Mouse (Mus musculus) olfactory bulb, adult 2 months (tissue): Measurements from ENCODE around the gene Rab3c.

Experiments used
- CTCF ChIP-seq: fragments of 200-500 bp; IDR thresholded peaks from 2 replicates; pipeline ENCODE4 v1.5.1; 2012; ENCODE audit warnings: low read depth, mild to moderate bottlenecking, low read length, moderate library complexity; ENCODE audit not compliant: insufficient read depth
- POLR2A ChIP-seq: fragments of 200-500 bp; IDR thresholded peaks from 2 replicates; pipeline ENCODE4 v1.6.1; 2012; ENCODE audit warnings: mild to moderate bottlenecking, low read depth, low read length, moderate library complexity; ENCODE audit not compliant: insufficient read depth

DNA sequence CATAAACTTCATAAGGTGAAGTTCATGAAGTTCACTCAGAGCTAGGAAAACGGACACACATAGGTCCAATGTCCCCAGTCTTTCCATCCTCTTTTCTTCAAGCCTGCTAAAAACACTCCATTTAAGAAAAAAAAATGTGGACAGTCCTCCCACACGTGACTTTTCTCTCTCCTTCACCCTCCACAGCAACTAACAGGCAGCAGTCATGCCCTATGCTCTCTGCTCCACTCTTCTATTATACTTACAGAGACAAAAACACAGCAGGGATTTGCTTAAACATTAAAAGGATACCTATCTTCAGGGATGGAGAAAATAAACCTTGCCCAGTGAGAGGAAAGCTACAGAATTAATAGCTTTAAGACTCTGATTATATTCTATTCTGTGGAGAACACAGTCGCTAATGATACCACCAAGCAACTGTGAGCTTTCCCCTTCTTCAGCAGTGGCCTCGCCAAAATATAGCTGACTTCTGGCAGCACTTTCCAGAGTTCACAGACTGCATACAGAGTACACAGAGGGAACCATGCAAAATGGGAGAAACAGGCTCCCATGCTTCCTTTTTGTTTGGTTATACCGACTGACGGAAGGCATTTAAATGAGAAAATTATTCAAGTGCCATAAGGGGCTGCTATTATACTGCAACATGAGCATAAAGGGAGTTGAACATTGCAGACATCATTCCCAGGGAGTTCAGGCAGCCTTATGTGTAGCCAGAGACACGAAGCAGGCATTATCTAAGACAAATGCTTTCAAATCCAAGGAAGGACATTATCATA is 165.7 kb downstream of the Rab3c start:
- TF ChIP-seq POLR2A (no peak), CTCF (no peak)
